Mouse (Mus musculus): ENCODE measurements around the gene Usp39. TPM values are rescaled to one million over a fixed set of nuclear protein-coding genes. Genes with fewer than 3 reads are reported as not detected.

Gene Usp39
- polyA plus RNA-seq, 1 experiment from 2014 or later, result 52.6 TPM

DNA sequence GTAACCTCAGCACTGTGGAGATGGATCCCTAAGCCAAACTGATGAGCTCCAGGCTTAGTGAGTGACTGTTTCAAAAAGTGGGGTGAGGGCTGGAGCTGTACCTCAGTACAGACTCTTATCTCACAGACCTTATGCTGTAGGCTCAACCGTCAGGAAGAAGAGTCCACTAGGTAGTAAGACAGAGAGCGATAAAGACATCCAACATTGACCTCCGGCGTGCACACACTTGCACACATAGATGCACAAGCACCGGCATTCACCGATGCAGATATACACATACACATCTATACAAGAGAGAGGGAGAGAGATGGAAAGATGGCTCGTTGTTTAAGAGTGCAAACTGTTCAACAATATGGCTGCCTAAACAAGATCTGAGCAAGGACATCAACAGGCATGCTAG is 39.0 kb upstream of the Usp39 start:
- Histone ChIP-seq H3K36me3 (peaks cover 44% of the 10 kb centered on the region), H3K27ac (peak overlapping the region; percentile 91), H3K9me3 (replicated peaks) (no peaks in the 10 kb centered on the region), H3K4me1 (replicated peaks) (peaks cover 90% of the 10 kb centered on the region), H3K4me3 (replicated peaks) (0 out of 2 replicates have a peak overlapping the region, but pooled peaks have one; percentile 13), H3K9ac (peak overlapping the region; percentile 55), H3K27me3 (no peaks in the 10 kb centered on the region), H3K4me2 (peak overlapping the region; percentile 43)
- DNase-seq (peak; percentile 68), ATAC-seq (ENCODE audit: low read depth) (peak; percentile 86)
- WGBS (ENCODE audit: insufficient replicate concordance), result 16% methylated on average over 7 of the region's 7 CpGs

DNA sequence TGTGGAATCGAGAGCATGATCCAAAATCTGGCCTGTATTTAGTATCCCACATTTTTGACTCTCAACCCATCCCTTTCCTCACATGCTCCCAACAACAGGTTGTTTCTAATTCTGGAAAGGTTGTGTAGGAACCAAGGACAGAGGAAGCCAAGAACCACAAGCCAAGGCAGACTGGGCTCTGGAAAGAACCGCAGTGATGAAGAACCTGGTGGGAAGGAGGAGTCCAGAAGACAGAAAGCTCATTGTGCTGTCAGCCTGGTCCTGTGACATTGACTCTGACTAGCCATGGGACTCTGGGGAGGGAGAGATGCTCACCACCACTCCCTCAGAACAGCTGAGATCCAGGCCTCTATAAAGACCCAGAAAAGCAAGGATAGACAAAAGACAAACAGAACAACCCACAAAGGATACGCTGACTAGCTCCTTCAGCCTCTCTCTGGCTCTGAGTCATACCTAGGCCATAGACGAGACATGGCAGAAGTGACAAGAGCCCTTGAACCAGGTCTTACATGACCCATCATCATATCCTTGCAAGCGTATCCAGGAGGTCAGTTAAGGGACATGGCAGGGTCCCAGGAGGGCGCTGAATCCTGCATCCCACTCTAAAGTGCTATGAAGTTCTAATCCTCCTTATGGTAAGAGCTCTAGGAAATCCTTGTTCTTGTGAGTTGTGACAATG is 38.3 kb upstream of the Usp39 start:
- H3K4me3 ChIP-seq (replicated peaks), result no peak overlapping the region
- peak overlapping the region; percentile 91 for H3K27ac ChIP-seq
- 57% methylated on average over 6 of the region's 6 CpGs for WGBS (ENCODE audit: insufficient replicate concordance)
- no peaks in the 10 kb centered on the region for H3K9me3 ChIP-seq (replicated peaks)
- ATAC-seq (ENCODE audit: low read depth) (no peak), DNase-seq (no peak)
- H3K4me2 ChIP-seq, result peak overlapping the region; percentile 43
- peaks cover 37% of the 10 kb centered on the region for H3K36me3 ChIP-seq
- peaks cover 90% of the 10 kb centered on the region for H3K4me1 ChIP-seq (replicated peaks)
- peak overlapping the region; percentile 55 for H3K9ac ChIP-seq
- H3K27me3 ChIP-seq, result no peaks in the 10 kb centered on the region

GRCm38 (mm10) chr6:72382494-72382893 is 37.5 kb upstream of the Usp39 start:
- no peak overlapping the region for H3K4me2 ChIP-seq
- H3K9me3 ChIP-seq (replicated peaks), result no peaks in the 10 kb centered on the region
- peak overlapping the region; percentile 91 for H3K27ac ChIP-seq
- H3K4me1 ChIP-seq (replicated peaks), result peaks cover 90% of the 10 kb centered on the region
- no peak overlapping the region for H3K4me3 ChIP-seq (replicated peaks)
- 73% methylated on average over 6 of the region's 6 CpGs for WGBS (ENCODE audit: insufficient replicate concordance)
- peak overlapping the region; percentile 55; the same call in 1 of the 2 replicates for H3K9ac ChIP-seq
- H3K27me3 ChIP-seq, result no peaks in the 10 kb centered on the region
- ATAC-seq (ENCODE audit: low read depth), result no peak
- H3K36me3 ChIP-seq, result peaks cover 30% of the 10 kb centered on the region
- DNase-seq, result no peak

- peak within 1 kb of the TSS; percentile 84 for H3K4me2 ChIP-seq
- H3K27me3 ChIP-seq, result no peaks in the 10 kb centered on the region
- peak within 1 kb of the TSS; percentile 82 for H3K4me3 ChIP-seq (replicated peaks)
- DNase-seq (peak; percentile 84), ATAC-seq (ENCODE audit: low read depth) (peak; percentile 84)
- H3K27ac ChIP-seq, result peak within 1 kb of the TSS; percentile 94
- peak within 1 kb of the TSS; percentile 90 for H3K9ac ChIP-seq
- H3K9me3 ChIP-seq (replicated peaks), result no peaks in the 10 kb centered on the region
- H3K4me1 ChIP-seq (replicated peaks), result peaks cover 92% of the 10 kb centered on the region
- WGBS (ENCODE audit: insufficient replicate concordance), result under 1% methylated on average over 49 of the region's 49 CpGs
- peaks cover 11% of the 10 kb centered on the region for H3K36me3 ChIP-seq
Measured at GRCm38 (mm10) chr6:72380131-72380770, 35.3 kb upstream of the Usp39 start, which contains the start of gene Vamp5. Gene Vamp5 (minus strand): TSS chr6:72380468.

GRCm38 (mm10) chr6:72379377-72380130 is 34.6 kb upstream of the Usp39 start:
- Histone ChIP-seq H3K4me3 (replicated peaks) (peak overlapping the region; percentile 82), H3K4me1 (replicated peaks) (peaks cover 92% of the 10 kb centered on the region), H3K36me3 (peaks cover 4% of the 10 kb centered on the region), H3K27ac (peak overlapping the region; percentile 94), H3K4me2 (peak overlapping the region; percentile 84), H3K27me3 (no peaks in the 10 kb centered on the region), H3K9ac (peak overlapping the region; percentile 90), H3K9me3 (replicated peaks) (no peaks in the 10 kb centered on the region)
- ATAC-seq (ENCODE audit: low read depth) (peak; percentile 15), DNase-seq (no peak)
- WGBS (ENCODE audit: insufficient replicate concordance), result 14% methylated on average over 7 of the region's 7 CpGs

DNA sequence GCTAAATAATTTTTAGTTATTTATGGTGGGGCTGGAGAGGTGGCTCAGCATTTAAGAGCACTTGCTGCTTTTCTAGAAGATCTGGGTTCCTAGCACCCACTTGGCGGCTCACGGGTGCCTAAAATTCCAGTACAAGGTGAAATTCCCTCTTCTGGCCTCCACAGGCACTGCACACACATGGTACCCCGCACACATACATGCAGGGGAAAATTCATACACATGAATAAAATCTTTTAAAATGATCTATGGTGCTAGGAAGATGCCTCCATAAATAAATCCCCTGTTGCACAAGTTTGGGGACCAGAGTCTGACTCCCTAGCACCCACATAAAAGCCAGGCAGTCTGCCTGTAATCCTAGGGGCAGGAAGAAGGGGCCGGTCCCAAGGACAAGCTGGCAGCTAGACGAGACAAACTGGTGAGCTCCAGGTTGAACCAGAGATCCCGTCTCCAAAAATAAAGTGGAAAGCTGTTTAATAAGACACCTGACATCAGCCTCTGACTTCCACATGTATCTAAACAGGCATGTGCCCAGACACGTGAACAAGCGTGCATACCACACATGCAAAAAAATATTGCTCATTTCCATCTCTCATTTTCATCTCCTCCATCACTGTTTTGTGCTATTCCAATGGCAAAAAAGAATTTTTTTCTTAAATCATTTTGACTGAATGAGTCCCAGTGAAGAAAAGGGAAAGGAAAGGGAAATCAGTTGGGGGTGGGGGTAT is 33.7 kb upstream of the Usp39 start:
- no peak for ATAC-seq (ENCODE audit: low read depth)
- Histone ChIP-seq H3K4me1 (replicated peaks) (peaks cover 92% of the 10 kb centered on the region), H3K4me3 (replicated peaks) (peak overlapping the region; percentile 82), H3K36me3 (no peaks in the 10 kb centered on the region; the same call in 1 of the 2 replicates), H3K4me2 (peak overlapping the region; percentile 84), H3K9ac (peak overlapping the region; percentile 90), H3K27ac (peak overlapping the region; percentile 94), H3K27me3 (no peaks in the 10 kb centered on the region), H3K9me3 (replicated peaks) (no peaks in the 10 kb centered on the region)
- 52% methylated on average over 8 of the region's 8 CpGs for WGBS (ENCODE audit: insufficient replicate concordance)
- DNase-seq, result no peak

DNA sequence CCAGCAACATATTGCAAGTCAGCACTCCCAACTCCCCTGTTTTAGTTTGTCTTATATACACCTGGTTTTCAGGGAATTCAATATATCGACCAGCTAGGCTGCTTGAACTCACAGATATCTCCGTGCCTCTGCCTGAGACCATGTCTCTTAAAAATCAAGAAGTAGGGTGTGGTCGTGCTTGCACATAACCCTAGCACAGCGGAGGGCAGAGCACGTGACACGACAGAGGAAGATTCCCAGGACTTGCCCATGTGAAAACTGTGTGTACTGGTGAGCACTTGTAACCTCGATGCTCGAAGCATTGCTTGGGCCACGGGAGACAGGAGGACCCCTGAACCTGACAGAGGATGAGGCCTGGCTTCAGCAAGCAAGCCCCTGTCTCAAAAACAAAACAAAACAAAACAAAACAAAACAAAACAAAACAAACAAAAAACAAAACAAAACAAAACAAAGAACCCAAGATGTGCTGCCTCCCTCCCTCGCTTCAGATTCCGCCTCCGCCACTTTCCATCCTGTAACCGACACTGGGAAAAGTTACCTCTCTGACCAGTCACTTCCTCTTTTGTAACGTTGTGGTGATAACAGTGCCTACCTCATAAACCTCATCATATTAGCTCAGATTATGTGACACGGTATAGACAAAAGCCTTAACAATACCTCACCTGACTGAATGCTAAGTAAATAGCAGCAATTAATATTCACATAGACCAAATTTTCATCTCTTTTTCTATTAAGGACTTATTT is 30.0 kb upstream of the Usp39 start:
- Histone ChIP-seq H3K4me1 (replicated peaks) (peaks cover 96% of the 10 kb centered on the region), H3K9ac (peak overlapping the region; percentile 31), H3K36me3 (peaks cover 8% of the 10 kb centered on the region; the same call in 1 of the 2 replicates), H3K4me2 (peak overlapping the region; percentile 51), H3K9me3 (replicated peaks) (no peaks in the 10 kb centered on the region), H3K27ac (peak overlapping the region; percentile 61), H3K27me3 (no peaks in the 10 kb centered on the region), H3K4me3 (replicated peaks) (0 out of 2 replicates have a peak overlapping the region, but pooled peaks have one; percentile 7)
- ATAC-seq (ENCODE audit: low read depth), result peak; percentile 82
- DNase-seq, result peak; percentile 50
- 22% methylated on average over 15 of the region's 15 CpGs for WGBS (ENCODE audit: insufficient replicate concordance)

DNA sequence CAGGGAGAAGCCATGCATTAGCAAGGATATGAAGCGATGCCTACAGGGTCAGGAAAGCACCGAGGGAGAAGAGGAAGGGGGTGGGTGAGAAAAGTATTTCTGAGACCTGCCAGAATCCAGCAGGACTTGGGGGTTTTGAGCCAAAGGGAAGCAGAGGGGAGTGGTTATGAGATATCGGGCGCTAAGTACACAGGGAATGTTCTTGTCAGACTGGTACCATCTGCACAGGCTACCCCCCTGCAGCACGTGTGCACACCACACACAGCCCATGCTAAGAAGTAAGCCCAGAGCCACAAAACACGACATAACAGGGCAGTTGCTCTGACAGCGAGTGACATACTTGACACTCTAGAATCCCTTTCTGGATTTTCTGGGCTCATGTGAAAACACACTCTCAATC is 29.2 kb upstream of the Usp39 start:
- H3K27me3 ChIP-seq, result no peaks in the 10 kb centered on the region
- peaks cover 96% of the 10 kb centered on the region for H3K4me1 ChIP-seq (replicated peaks)
- peaks cover 14% of the 10 kb centered on the region for H3K36me3 ChIP-seq
- H3K9me3 ChIP-seq (replicated peaks), result no peaks in the 10 kb centered on the region
- peak overlapping the region; percentile 64 for H3K27ac ChIP-seq
- 44% methylated on average over 7 of the region's 7 CpGs for WGBS (ENCODE audit: insufficient replicate concordance)
- peak overlapping the region; percentile 31; the same call in 1 of the 2 replicates for H3K9ac ChIP-seq
- ATAC-seq (ENCODE audit: low read depth), result peak; percentile 39; the same call in 1 of the 2 replicates
- no peak overlapping the region for H3K4me3 ChIP-seq (replicated peaks)
- no peak for DNase-seq
- peak overlapping the region; percentile 51 for H3K4me2 ChIP-seq

DNA sequence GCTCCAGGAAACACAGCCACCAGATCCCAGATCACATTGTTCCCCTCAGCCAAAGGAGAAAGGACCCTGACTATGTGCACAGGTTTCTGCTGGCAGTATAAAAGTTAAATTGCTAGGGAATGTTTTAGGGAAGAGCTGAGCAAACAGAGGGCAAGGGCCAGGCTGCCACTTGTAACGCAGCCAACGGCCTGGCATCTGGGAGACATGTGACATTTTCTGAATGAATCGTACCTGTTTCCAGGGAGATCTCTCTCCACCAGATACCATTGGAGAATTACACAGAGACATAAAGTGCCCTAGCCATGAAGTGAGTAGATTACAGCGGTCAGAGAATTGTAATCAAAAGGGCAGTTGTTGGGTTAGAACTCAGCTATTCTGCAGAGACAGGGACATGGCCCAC is 28.2 kb upstream of the Usp39 start:
- ATAC-seq (ENCODE audit: low read depth), result no peak
- H3K27ac ChIP-seq, result no peak overlapping the region

GRCm38 (mm10) chr6:72371571-72371970 is 26.6 kb upstream of the Usp39 start:
- H3K4me2 ChIP-seq, result no peak overlapping the region
- no peaks in the 10 kb centered on the region for H3K27me3 ChIP-seq
- peaks cover 25% of the 10 kb centered on the region for H3K36me3 ChIP-seq
- no peaks in the 10 kb centered on the region for H3K9me3 ChIP-seq (replicated peaks)
- H3K4me3 ChIP-seq (replicated peaks), result no peak overlapping the region
- H3K9ac ChIP-seq, result no peak overlapping the region; the same call in 1 of the 2 replicates
- ATAC-seq (ENCODE audit: low read depth), result no peak
- DNase-seq, result no peak
- H3K27ac ChIP-seq, result peak overlapping the region; percentile 50; the same call in 1 of the 2 replicates
- peaks cover 71% of the 10 kb centered on the region for H3K4me1 ChIP-seq (replicated peaks)
- WGBS (ENCODE audit: insufficient replicate concordance), result 50% methylated on average over 1 of the region's 1 CpGs

More for the DNA sequence above, 28.2 kb upstream of the Usp39 start:
- Histone ChIP-seq H3K36me3 (peaks cover 23% of the 10 kb centered on the region), H3K27me3 (no peaks in the 10 kb centered on the region), H3K9me3 (replicated peaks) (no peaks in the 10 kb centered on the region), H3K4me2 (no peak overlapping the region), H3K4me1 (replicated peaks) (peaks cover 86% of the 10 kb centered on the region), H3K4me3 (replicated peaks) (no peak overlapping the region), H3K9ac (no peak overlapping the region)
- 81% methylated on average over 4 of the region's 4 CpGs for WGBS (ENCODE audit: insufficient replicate concordance)
- DNase-seq, result no peak
